Mouse (Mus musculus) limb, embryonic 12.5 days (tissue): Measurements from ENCODE around the gene Akr1cl. TPM values are rescaled to one million over a fixed set of nuclear protein-coding genes. Genes with fewer than 3 reads are reported as not detected.
A peak's percentile ranks its signal among the peaks of the same experiment; 100 is the strongest.

Experiments used
- ATAC-seq: fragments of 200-750 bp; cut with Nextera tagmentation; 2 replicates; pipeline ENCODE4 v1.8.0; 2017; ENCODE audit warnings: low read depth, moderate TSS enrichment; ENCODE audit not compliant: insufficient number of reproducible peaks, insufficient read depth, low FRiP score, low TSS enrichment
- H3K27ac ChIP-seq: fragments of 300-500 bp; sonication (generic); 2 replicates; pipeline ENCODE4 v1.5.1; 2016; ENCODE audit warnings: mild to moderate bottlenecking, moderate library complexity
- H3K27me3 ChIP-seq: fragments of 300-500 bp; sonication (generic); 2 replicates; pipeline ENCODE4 v1.6.1; 2016; ENCODE audit warnings: mild to moderate bottlenecking, moderate library complexity
- H3K36me3 ChIP-seq: fragments of 300-500 bp; sonication (generic); 2 replicates; pipeline ENCODE4 v1.6.1; 2016; ENCODE audit warnings: mild to moderate bottlenecking, moderate library complexity
- H3K4me1 ChIP-seq: fragments of 300-500 bp; sonication (generic); replicated peaks from 2 replicates; pipeline ENCODE4 v1.6.1; 2016
- H3K4me2 ChIP-seq: fragments of 300-500 bp; sonication (generic); 2 replicates; pipeline ENCODE4 v1.6.1; 2016; ENCODE audit warnings: mild to moderate bottlenecking, moderate library complexity
- H3K4me3 ChIP-seq: fragments of 300-500 bp; sonication (generic); replicated peaks from 2 replicates; pipeline ENCODE4 v1.5.1; 2016; ENCODE audit warnings: mild to moderate bottlenecking
- H3K9ac ChIP-seq: fragments of 300-500 bp; sonication (generic); replicated peaks from 2 replicates; pipeline ENCODE4 v1.6.1; 2016; ENCODE audit warnings: mild to moderate bottlenecking, moderate library complexity
- H3K9me3 ChIP-seq: fragments of 300-500 bp; sonication (generic); 2 replicates; pipeline ENCODE4 v1.6.1; 2016; ENCODE audit warnings: mild to moderate bottlenecking, moderate library complexity
- WGBS: fragments of 180-500 bp; shearing (Covaris S2); methylation state at CpG from one replicate; pipeline ENCODE4 v1.1.7; 2016; 5-methylcytosine and 5-hydroxymethylcytosine counted together
- polyA plus RNA-seq: library from polyadenylated mRNA; unstranded; fragments of >200 nt; fragmentation: Nextera tagmentation; extraction: Ambion mirVana; gene quantifications from 2 replicates; pipeline ENCODE4 v1.2.1, GENCODE M21; 2016

The Akr1cl gene
- polyA plus RNA-seq, 1 experiment from 2014 or later = not detected

DNA sequence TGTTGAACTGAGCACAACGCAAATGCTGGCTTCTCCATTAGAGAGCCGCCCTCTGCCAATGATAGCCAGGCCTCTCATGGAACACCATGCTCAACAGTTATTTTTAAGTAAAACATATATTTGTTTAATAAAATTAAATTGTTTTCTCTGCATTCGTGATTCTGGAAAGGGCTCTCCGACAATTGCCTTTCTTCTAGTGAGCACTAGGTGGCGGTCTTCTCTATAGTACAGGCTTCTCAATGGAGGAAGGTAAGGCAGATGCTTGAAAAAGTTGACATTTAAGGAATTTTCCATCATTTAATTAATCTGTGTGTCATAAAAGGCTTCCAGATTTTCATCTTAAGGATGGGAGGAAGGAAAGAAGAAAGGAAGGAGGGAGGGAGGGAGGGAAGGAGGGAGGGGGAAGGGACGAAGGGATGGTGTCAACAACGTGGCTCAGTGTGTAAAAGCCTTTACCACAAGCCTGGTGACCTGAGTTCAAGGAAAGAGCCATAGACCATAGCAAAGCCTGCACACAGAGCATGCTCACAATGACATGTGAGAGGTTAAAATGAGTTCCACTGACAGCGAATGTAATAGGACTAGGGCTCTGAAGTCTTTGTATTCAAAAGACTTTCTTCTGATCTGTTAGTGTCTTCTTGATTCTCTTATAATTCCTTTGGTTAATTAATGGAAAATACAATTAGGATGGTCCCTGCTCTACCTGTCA, 14.0 kb upstream of the Akr1cl start:
- H3K36me3 ChIP-seq = no peaks in the 10 kb centered on the region
- H3K27ac ChIP-seq = no peak overlapping the region
- WGBS = 35% methylated on average over 8 of the region's 8 CpGs
- no peak for ATAC-seq
- no peaks in the 10 kb centered on the region for H3K4me1 ChIP-seq
- no peaks in the 10 kb centered on the region for H3K9me3 ChIP-seq
- no peak overlapping the region for H3K9ac ChIP-seq
- no peak overlapping the region for H3K4me2 ChIP-seq
- no peaks in the 10 kb centered on the region for H3K27me3 ChIP-seq
- no peak overlapping the region for H3K4me3 ChIP-seq

DNA sequence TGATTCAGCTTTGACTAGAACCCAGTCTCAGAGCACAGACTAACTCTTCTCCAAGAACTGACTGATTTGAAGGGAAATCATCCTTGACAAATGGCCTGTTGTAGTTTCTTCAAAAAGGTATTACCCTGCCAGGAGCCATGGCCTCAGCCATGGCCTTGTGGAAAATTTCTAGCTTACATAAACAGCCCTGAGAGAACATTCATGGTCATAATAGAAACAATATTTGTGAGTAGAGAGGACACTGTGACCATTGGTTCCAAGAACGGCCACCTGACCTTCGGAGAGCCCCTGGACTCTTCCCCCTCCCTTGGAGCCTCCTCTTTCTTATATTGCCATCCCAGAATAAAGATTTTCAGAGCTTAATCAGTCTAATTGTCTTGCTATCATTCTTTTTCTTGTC, 10.9 kb upstream of the Akr1cl start:
- H3K4me3 ChIP-seq = no peak overlapping the region
- no peak overlapping the region for H3K4me2 ChIP-seq
- H3K9me3 ChIP-seq = no peaks in the 10 kb centered on the region
- H3K36me3 ChIP-seq = no peaks in the 10 kb centered on the region
- H3K27ac ChIP-seq = no peak overlapping the region
- 0 out of 2 replicates have a peak, but pooled peaks cover 4% of the 10 kb centered on the region for H3K4me1 ChIP-seq
- H3K27me3 ChIP-seq = no peaks in the 10 kb centered on the region
- WGBS = 88% methylated on average over 2 of the region's 2 CpGs
- ATAC-seq = no peak
- H3K9ac ChIP-seq = no peak overlapping the region

DNA sequence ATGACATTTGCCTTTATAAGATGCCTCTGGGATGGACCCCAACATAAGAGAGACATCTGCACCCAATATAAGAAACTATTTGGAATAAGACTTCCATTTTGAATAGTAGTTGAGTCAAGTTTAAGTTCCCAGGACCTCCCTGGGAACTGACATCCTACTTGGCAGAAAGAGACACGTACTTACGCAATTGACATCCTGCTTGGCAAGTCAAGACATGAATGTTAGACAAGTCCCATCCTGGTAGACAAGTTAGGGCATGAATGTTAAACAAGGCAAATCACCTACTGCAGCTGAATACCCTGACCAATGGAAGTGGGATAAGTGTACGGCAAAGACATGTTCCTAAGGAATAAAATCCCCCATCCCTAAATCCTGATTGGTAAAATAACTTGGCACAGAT, 9.3 kb upstream of the Akr1cl start:
- WGBS = 88% methylated on average over 3 of the region's 3 CpGs
- no peak for ATAC-seq
- 0 out of 2 replicates have a peak, but pooled peaks cover 4% of the 10 kb centered on the region for H3K4me1 ChIP-seq
- H3K36me3 ChIP-seq = no peaks in the 10 kb centered on the region
- H3K4me2 ChIP-seq = no peak overlapping the region
- no peak overlapping the region for H3K27ac ChIP-seq
- no peaks in the 10 kb centered on the region; the same call in 1 of the 2 replicates for H3K9me3 ChIP-seq
- H3K4me3 ChIP-seq = no peak overlapping the region
- no peak overlapping the region for H3K9ac ChIP-seq
- no peaks in the 10 kb centered on the region for H3K27me3 ChIP-seq

DNA sequence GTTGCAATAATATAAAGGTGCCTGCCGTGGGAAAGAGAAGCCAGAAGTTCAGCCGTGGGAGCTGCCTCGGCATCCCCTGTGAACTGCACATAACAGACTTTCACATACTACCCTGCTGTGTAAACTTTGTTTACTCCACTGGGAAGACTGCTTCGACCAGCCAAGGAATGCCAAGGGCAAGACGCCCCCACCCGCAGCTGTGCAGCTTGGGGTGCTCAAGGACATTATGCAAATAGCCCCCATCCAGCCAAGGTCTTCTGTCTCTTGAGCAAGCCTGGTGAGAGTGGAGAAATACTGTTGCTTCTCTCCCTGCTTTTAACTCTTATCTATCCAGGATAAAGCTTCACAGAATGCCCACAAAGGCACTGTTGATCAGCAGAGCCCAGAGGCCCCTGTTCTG, 8.2 kb upstream of the Akr1cl start:
- H3K27ac ChIP-seq = no peak overlapping the region
- no peak for ATAC-seq
- no peaks in the 10 kb centered on the region; the same call in 1 of the 2 replicates for H3K9me3 ChIP-seq
- H3K4me1 ChIP-seq = peaks cover 4% of the 10 kb centered on the region; the same call in 1 of the 2 replicates
- WGBS = 78% methylated on average over 6 of the region's 6 CpGs
- no peaks in the 10 kb centered on the region for H3K36me3 ChIP-seq
- no peaks in the 10 kb centered on the region for H3K27me3 ChIP-seq
- H3K9ac ChIP-seq = no peak overlapping the region
- H3K4me3 ChIP-seq = no peak overlapping the region
- H3K4me2 ChIP-seq = no peak overlapping the region

DNA sequence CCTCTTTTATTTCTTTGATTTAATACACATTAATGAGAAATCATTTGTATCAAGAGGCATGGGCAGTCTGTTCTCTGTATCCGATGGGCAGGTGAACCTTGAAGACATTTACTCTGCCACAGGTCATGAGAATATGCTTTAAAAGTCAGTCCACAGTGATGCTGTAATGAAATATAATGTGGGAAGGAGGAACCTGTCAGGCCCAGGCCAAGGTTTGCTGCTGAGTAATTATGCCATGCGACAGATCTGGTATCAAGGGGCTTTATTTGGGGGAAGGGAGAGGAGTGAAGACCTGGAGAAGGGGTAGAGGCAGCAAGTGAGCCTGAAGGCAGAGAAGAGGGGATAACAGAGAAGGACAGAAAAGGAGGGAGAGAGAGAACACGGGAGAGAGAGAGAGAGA, 7.1 kb upstream of the Akr1cl start:
- no peak for ATAC-seq
- Histone ChIP-seq H3K27ac (no peak overlapping the region), H3K9me3 (no peaks in the 10 kb centered on the region; the same call in 1 of the 2 replicates), H3K4me3 (no peak overlapping the region), H3K36me3 (no peaks in the 10 kb centered on the region), H3K4me1 (peaks cover 14% of the 10 kb centered on the region; the same call in 1 of the 2 replicates), H3K9ac (no peak overlapping the region), H3K4me2 (no peak overlapping the region), H3K27me3 (no peaks in the 10 kb centered on the region)
- 67% methylated on average over 3 of the region's 3 CpGs for WGBS

DNA sequence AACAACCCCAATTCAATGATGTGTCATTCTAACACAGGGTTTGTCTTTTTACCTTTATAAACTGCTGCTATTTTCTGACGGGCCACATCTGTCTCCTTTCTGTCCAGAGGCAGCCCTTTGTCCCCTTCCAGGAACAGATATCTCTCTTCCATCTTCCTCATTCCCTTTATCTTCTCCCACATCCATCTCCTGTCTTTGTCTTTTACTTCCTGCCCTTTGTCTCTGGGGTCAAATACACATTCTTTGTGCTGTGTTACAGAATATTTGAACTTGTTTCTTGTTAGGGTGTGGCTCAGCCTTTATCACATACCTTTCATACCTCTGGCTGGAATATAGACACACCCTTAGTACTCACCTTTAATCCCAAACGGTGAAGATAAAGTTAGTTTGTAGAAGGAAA, 5.0 kb upstream of the Akr1cl start:
- no peak overlapping the region for H3K4me2 ChIP-seq
- H3K4me3 ChIP-seq = no peak overlapping the region
- H3K27ac ChIP-seq = no peak overlapping the region
- WGBS = 77% methylated on average over 2 of the region's 2 CpGs
- no peak overlapping the region for H3K9ac ChIP-seq
- no peaks in the 10 kb centered on the region for H3K36me3 ChIP-seq
- ATAC-seq = no peak
- H3K4me1 ChIP-seq = peaks cover 15% of the 10 kb centered on the region; the same call in 1 of the 2 replicates
- no peaks in the 10 kb centered on the region for H3K27me3 ChIP-seq
- no peaks in the 10 kb centered on the region; the same call in 1 of the 2 replicates for H3K9me3 ChIP-seq

DNA sequence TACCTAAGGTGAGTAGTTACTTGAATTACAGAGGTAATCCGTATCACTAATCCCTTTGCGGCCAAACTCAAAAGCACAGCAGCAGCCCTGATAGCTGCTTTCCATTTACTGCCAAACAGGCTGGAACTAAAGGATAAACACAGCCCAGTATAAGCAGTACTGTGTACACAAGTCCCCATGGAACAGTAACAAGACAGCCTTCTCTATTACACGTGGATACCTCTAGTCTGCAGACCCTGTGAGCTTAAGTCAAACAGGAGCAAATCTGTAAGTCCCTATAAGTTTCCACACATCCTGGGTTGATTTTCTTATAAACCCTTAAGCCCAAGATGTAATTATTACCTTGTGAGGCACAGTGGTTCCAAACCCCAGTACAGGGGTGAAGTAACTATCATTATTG, 3.0 kb upstream of the Akr1cl start:
- H3K27me3 ChIP-seq = no peaks in the 10 kb centered on the region
- peak; percentile 66; the same call in 1 of the 2 replicates for ATAC-seq
- no peak overlapping the region for H3K4me3 ChIP-seq
- H3K4me2 ChIP-seq = no peak overlapping the region
- H3K4me1 ChIP-seq = peaks cover 12% of the 10 kb centered on the region; the same call in 1 of the 2 replicates
- no peaks in the 10 kb centered on the region; the same call in 1 of the 2 replicates for H3K9me3 ChIP-seq
- no peaks in the 10 kb centered on the region for H3K36me3 ChIP-seq
- H3K27ac ChIP-seq = no peak overlapping the region
- no peak overlapping the region for H3K9ac ChIP-seq
- WGBS = 17% methylated on average over 3 of the region's 3 CpGs

DNA sequence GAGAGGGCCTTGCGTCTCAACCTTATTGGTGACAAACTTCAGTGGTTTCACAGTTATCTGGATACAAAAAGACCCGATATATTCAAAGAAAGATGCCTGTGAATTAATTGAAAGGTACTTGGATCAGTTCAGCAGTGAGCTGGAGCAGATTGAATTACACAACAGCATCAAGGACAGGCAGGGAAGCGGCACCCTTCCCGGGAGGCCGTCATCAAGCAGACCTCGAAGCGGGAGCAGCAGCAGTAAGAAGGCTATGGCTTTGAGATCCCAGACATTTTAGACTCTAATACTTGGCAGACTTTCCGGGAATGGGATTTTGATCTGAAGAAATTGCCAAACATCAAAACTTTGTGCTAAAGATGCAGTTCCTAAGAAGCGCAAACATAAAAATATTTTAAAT, 4.4 kb downstream of the Akr1cl start:
- Histone ChIP-seq H3K27ac (no peak overlapping the region), H3K9me3 (no peaks in the 10 kb centered on the region), H3K27me3 (no peaks in the 10 kb centered on the region), H3K4me1 (no peaks in the 10 kb centered on the region), H3K4me3 (no peak overlapping the region), H3K9ac (no peak overlapping the region), H3K4me2 (no peak overlapping the region), H3K36me3 (no peaks in the 10 kb centered on the region)
- ATAC-seq = no peak
- 70% methylated on average over 9 of the region's 9 CpGs for WGBS

DNA sequence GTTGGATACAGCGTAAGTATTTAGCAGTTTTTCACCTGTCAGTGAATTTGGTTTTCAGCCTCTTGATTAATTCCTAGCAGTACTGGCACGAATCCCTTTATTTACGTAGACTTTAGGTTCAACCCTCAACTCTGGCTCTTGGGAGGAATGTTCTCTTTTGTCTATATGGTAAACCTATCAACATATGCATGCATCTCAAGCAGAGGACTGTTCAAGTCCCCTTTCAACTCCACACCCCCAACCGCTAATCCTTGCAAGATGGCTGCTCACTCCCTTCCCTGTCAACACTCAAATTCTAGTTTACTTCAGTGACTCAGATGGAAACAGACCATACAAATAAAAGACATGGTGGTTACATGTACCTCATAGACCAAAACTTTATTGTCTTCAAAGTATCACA, 19.8 kb downstream of the Akr1cl start:
- WGBS = 85% methylated on average over 4 of the region's 4 CpGs
- H3K36me3 ChIP-seq = no peaks in the 10 kb centered on the region
- no peak overlapping the region for H3K4me3 ChIP-seq
- H3K9me3 ChIP-seq = no peaks in the 10 kb centered on the region
- H3K9ac ChIP-seq = no peak overlapping the region
- H3K4me1 ChIP-seq = no peaks in the 10 kb centered on the region
- no peaks in the 10 kb centered on the region for H3K27me3 ChIP-seq
- no peak overlapping the region for H3K4me2 ChIP-seq
- ATAC-seq = no peak
- no peak overlapping the region for H3K27ac ChIP-seq

DNA sequence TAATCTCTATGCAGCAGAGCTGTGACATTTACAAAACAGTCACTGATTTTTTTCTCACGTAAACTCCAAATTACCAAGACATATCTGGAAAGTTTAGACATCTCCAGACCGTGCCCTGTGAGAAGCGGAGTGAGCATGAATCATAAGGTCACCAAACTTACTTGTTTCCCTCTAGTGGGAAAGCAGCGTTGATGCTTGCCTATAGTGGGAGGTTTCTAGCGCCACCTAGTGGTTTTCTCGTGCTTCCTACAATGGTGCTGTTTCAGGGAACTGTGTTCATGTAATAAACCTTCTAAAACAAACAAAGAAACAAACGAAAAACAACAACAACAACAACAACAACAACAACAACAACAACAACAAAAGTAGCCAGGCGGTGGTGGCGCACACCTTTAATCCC, 22.4 kb downstream of the Akr1cl start:
- H3K36me3 ChIP-seq = no peaks in the 10 kb centered on the region
- no peaks in the 10 kb centered on the region for H3K9me3 ChIP-seq
- no peak overlapping the region for H3K4me2 ChIP-seq
- H3K9ac ChIP-seq = no peak overlapping the region
- no peak overlapping the region for H3K4me3 ChIP-seq
- 17% methylated on average over 9 of the region's 9 CpGs for WGBS
- no peaks in the 10 kb centered on the region for H3K27me3 ChIP-seq
- peak; percentile 59; the same call in 1 of the 2 replicates for ATAC-seq
- no peak overlapping the region for H3K27ac ChIP-seq
- no peaks in the 10 kb centered on the region for H3K4me1 ChIP-seq

DNA sequence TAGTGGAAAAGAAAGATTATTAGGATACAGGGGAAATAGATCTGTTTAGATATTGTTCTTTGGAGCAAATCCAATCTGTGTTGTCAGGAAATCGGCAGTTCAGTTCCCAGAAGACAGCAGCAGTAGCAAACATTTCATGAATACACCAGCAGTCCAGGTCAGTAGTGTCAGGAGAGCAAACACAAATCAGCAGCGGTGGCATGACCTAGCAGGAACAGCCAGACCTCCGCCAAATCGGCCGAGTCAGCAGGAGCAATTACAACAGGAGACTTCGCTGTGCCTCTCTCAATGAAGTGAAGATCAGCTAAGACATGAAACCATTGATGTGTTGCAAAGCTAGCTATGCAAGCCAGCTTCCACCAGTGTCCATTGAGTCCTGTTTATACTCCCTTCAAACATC, 27.0 kb downstream of the Akr1cl start:
- no peak overlapping the region for H3K4me3 ChIP-seq
- H3K27ac ChIP-seq = no peak overlapping the region
- no peaks in the 10 kb centered on the region for H3K4me1 ChIP-seq
- whole genome bisulfite sequencing = 90% methylated on average over 6 of the region's 6 CpGs
- H3K4me2 ChIP-seq = no peak overlapping the region
- no peak overlapping the region for H3K9ac ChIP-seq
- no peak for ATAC-seq
- H3K27me3 ChIP-seq = no peaks in the 10 kb centered on the region
- no peaks in the 10 kb centered on the region for H3K36me3 ChIP-seq
- no peaks in the 10 kb centered on the region for H3K9me3 ChIP-seq

DNA sequence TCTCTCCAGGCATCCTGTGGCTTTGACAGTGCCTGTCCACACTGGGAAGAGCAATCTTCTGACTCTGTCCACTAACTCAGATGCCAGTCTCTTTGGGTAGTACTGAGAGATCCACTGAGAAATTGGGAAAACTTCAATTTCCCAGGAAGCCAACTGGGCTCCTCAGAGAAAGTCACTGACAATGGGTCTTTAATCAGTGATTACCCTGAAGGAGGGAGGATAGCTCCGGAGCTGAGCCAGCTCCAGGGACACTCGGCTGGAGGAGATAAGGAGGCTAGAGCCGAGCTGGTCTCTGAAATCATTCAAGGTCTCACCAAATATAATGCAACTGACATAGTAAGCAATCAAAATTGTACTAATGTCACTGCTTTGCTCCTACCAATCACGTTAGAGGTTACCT, 28.0 kb downstream of the Akr1cl start:
- Histone ChIP-seq H3K9me3 (no peaks in the 10 kb centered on the region), H3K4me3 (no peak overlapping the region), H3K36me3 (no peaks in the 10 kb centered on the region), H3K4me2 (no peak overlapping the region), H3K27ac (no peak overlapping the region), H3K9ac (no peak overlapping the region), H3K27me3 (no peaks in the 10 kb centered on the region), H3K4me1 (no peaks in the 10 kb centered on the region)
- 83% methylated on average over 4 of the region's 4 CpGs for WGBS
- no peak for ATAC-seq
